Mouse (Mus musculus): ENCODE results near the gene Upf1. TPM values are rescaled to one million over a fixed set of nuclear protein-coding genes. Genes with fewer than 3 reads are reported as not detected.

The Upf1 gene
- polyA plus RNA-seq, 1 experiment from 2014 or later, result 10.5 TPM

- WGBS, result 31% methylated on average over 39 of the region's 41 CpGs
Observed at GRCm38 (mm10) chr8:70332070-70332877, 20.8 kb downstream of the Upf1 start.

GRCm38 (mm10) chr8:70331526-70331925, 21.6 kb downstream of the Upf1 start:
- peaks cover 2% of the 10 kb centered on the region; the same call in 1 of the 2 replicates for H3K27me3 ChIP-seq (ENCODE audit: control insufficient read depth, insufficient read depth, low read depth, low read length)
- H3K4me2 ChIP-seq (ENCODE audit: low read depth, low read length), result no peak overlapping the region
- 75% methylated on average over 19 of the region's 19 CpGs for WGBS
- ATAC-seq (ENCODE audit: low read depth), result no peak
- no peak overlapping the region for H3K9ac ChIP-seq (ENCODE audit: low read length)
- peaks cover 19% of the 10 kb centered on the region for H3K4me1 ChIP-seq (replicated peaks; ENCODE audit: control insufficient read depth, insufficient read depth, low read length)
- no peaks in the 10 kb centered on the region for H3K9me3 ChIP-seq (ENCODE audit: control insufficient read depth, low read length)
- H3K4me3 ChIP-seq (ENCODE audit: low read length), result no peak overlapping the region
- H3K36me3 ChIP-seq (ENCODE audit: control insufficient read depth, insufficient read depth, low read length), result peaks cover 51% of the 10 kb centered on the region
- no peak overlapping the region for H3K27ac ChIP-seq (ENCODE audit: low read length)

More at GRCm38 (mm10) chr8:70332070-70332877, 20.8 kb downstream of the Upf1 start:
- no peak overlapping the region for H3K9ac ChIP-seq (ENCODE audit: low read length)
- peaks cover 19% of the 10 kb centered on the region for H3K4me1 ChIP-seq (replicated peaks; ENCODE audit: control insufficient read depth, insufficient read depth, low read length)
- H3K27me3 ChIP-seq (ENCODE audit: control insufficient read depth, insufficient read depth, low read depth, low read length), result peaks cover 2% of the 10 kb centered on the region; the same call in 1 of the 2 replicates
- no peak overlapping the region for H3K4me2 ChIP-seq (ENCODE audit: low read depth, low read length)
- H3K9me3 ChIP-seq (ENCODE audit: control insufficient read depth, low read length), result no peaks in the 10 kb centered on the region
- ATAC-seq (ENCODE audit: low read depth), result peak; percentile 79
- peaks cover 58% of the 10 kb centered on the region for H3K36me3 ChIP-seq (ENCODE audit: control insufficient read depth, insufficient read depth, low read length)
- no peak overlapping the region for H3K4me3 ChIP-seq (ENCODE audit: low read length)
- H3K27ac ChIP-seq (ENCODE audit: low read length), result no peak overlapping the region

- WGBS, result 31% methylated on average over 51 of the region's 53 CpGs
- Histone ChIP-seq H3K4me3 (ENCODE audit: low read length) (peak overlapping the region; percentile 12; the same call in 1 of the 2 replicates), H3K27me3 (ENCODE audit: control insufficient read depth, insufficient read depth, low read depth, low read length) (peaks cover 2% of the 10 kb centered on the region; the same call in 1 of the 2 replicates), H3K4me2 (ENCODE audit: low read depth, low read length) (peak overlapping the region; percentile 39), H3K9ac (ENCODE audit: low read length) (peak overlapping the region; percentile 47; the same call in 1 of the 2 replicates), H3K4me1 (replicated peaks; ENCODE audit: control insufficient read depth, insufficient read depth, low read length) (peaks cover 19% of the 10 kb centered on the region), H3K27ac (ENCODE audit: low read length) (no peak overlapping the region), H3K9me3 (ENCODE audit: control insufficient read depth, low read length) (no peaks in the 10 kb centered on the region), H3K36me3 (ENCODE audit: control insufficient read depth, insufficient read depth, low read length) (peaks cover 44% of the 10 kb centered on the region)
- peak; percentile 86 for ATAC-seq (ENCODE audit: low read depth)
Observed at GRCm38 (mm10) chr8:70330741-70331364, 22.2 kb downstream of the Upf1 start.

- Histone ChIP-seq H3K9ac (ENCODE audit: low read length) (peak overlapping the region; percentile 47; the same call in 1 of the 2 replicates), H3K4me1 (replicated peaks; ENCODE audit: control insufficient read depth, insufficient read depth, low read length) (peaks cover 19% of the 10 kb centered on the region), H3K4me3 (ENCODE audit: low read length) (peak overlapping the region; percentile 12), H3K27ac (ENCODE audit: low read length) (no peak overlapping the region), H3K4me2 (ENCODE audit: low read depth, low read length) (peak overlapping the region; percentile 39), H3K36me3 (ENCODE audit: control insufficient read depth, insufficient read depth, low read length) (peaks cover 36% of the 10 kb centered on the region), H3K9me3 (ENCODE audit: control insufficient read depth, low read length) (no peaks in the 10 kb centered on the region), H3K27me3 (ENCODE audit: control insufficient read depth, insufficient read depth, low read depth, low read length) (peaks cover 2% of the 10 kb centered on the region; the same call in 1 of the 2 replicates)
- peak; percentile 47 for ATAC-seq (ENCODE audit: low read depth)
- 10% methylated on average over 45 of the region's 45 CpGs for WGBS
Observed at GRCm38 (mm10) chr8:70329835-70330740, 23.0 kb downstream of the Upf1 start.

- Histone ChIP-seq H3K9ac (ENCODE audit: low read length) (peak within 1 kb of the TSS; percentile 47; the same call in 1 of the 2 replicates), H3K4me3 (ENCODE audit: low read length) (peak within 1 kb of the TSS; percentile 12), H3K4me1 (replicated peaks; ENCODE audit: control insufficient read depth, insufficient read depth, low read length) (peaks cover 19% of the 10 kb centered on the region), H3K9me3 (ENCODE audit: control insufficient read depth, low read length) (no peaks in the 10 kb centered on the region), H3K36me3 (ENCODE audit: control insufficient read depth, insufficient read depth, low read length) (peaks cover 28% of the 10 kb centered on the region), H3K27ac (ENCODE audit: low read length) (no peak within 1 kb of the TSS), H3K4me2 (ENCODE audit: low read depth, low read length) (peak within 1 kb of the TSS; percentile 39), H3K27me3 (ENCODE audit: control insufficient read depth, insufficient read depth, low read depth, low read length) (peaks cover 2% of the 10 kb centered on the region; the same call in 1 of the 2 replicates)
- ATAC-seq (ENCODE audit: low read depth), result no peak
- 29% methylated on average over 14 of the region's 14 CpGs for WGBS
Observed at GRCm38 (mm10) chr8:70329124-70329834, 23.8 kb downstream of the Upf1 start, which contains the start of gene Gdf1. Gene Gdf1, plus strand, starts transcription at chr8:70329817.

- Histone ChIP-seq H3K4me2 (ENCODE audit: low read depth, low read length) (no peak overlapping the region), H3K27ac (ENCODE audit: low read length) (no peak overlapping the region), H3K36me3 (ENCODE audit: control insufficient read depth, insufficient read depth, low read length) (peaks cover 11% of the 10 kb centered on the region), H3K27me3 (ENCODE audit: control insufficient read depth, insufficient read depth, low read depth, low read length) (peaks cover 2% of the 10 kb centered on the region; the same call in 1 of the 2 replicates), H3K9me3 (ENCODE audit: control insufficient read depth, low read length) (no peaks in the 10 kb centered on the region), H3K4me1 (replicated peaks; ENCODE audit: control insufficient read depth, insufficient read depth, low read length) (peaks cover 19% of the 10 kb centered on the region), H3K4me3 (ENCODE audit: low read length) (no peak overlapping the region), H3K9ac (ENCODE audit: low read length) (no peak overlapping the region)
- WGBS, result 88% methylated on average over 6 of the region's 6 CpGs
- no peak for ATAC-seq (ENCODE audit: low read depth)
Observed at GRCm38 (mm10) chr8:70327512-70327911, 25.6 kb downstream of the Upf1 start.

- 90% methylated on average over 3 of the region's 3 CpGs for WGBS
- H3K36me3 ChIP-seq (ENCODE audit: control insufficient read depth, insufficient read depth, low read length), result no peaks in the 10 kb centered on the region
Observed at GRCm38 (mm10) chr8:70323716-70324115, 29.4 kb downstream of the Upf1 start.

GRCm38 (mm10) chr8:70317872-70318271, 35.2 kb downstream of the Upf1 start:
- 82% methylated on average over 5 of the region's 5 CpGs for WGBS
- no peak for ATAC-seq (ENCODE audit: low read depth)
- no peaks in the 10 kb centered on the region for H3K27me3 ChIP-seq (ENCODE audit: control insufficient read depth, insufficient read depth, low read depth, low read length)
- no peak overlapping the region for H3K4me3 ChIP-seq (ENCODE audit: low read length)
- H3K36me3 ChIP-seq (ENCODE audit: control insufficient read depth, insufficient read depth, low read length), result peaks cover 5% of the 10 kb centered on the region; the same call in 1 of the 2 replicates
- H3K4me1 ChIP-seq (replicated peaks; ENCODE audit: control insufficient read depth, insufficient read depth, low read length), result peaks cover 23% of the 10 kb centered on the region
- no peak overlapping the region for H3K4me2 ChIP-seq (ENCODE audit: low read depth, low read length)
- H3K9ac ChIP-seq (ENCODE audit: low read length), result no peak overlapping the region
- no peaks in the 10 kb centered on the region for H3K9me3 ChIP-seq (ENCODE audit: control insufficient read depth, low read length)
- no peak overlapping the region for H3K27ac ChIP-seq (ENCODE audit: low read length)

More at GRCm38 (mm10) chr8:70323716-70324115, 29.4 kb downstream of the Upf1 start:
- Histone ChIP-seq H3K9ac (ENCODE audit: low read length) (no peak overlapping the region), H3K27me3 (ENCODE audit: control insufficient read depth, insufficient read depth, low read depth, low read length) (no peaks in the 10 kb centered on the region), H3K4me3 (ENCODE audit: low read length) (no peak overlapping the region), H3K4me1 (replicated peaks; ENCODE audit: control insufficient read depth, insufficient read depth, low read length) (no peaks in the 10 kb centered on the region), H3K9me3 (ENCODE audit: control insufficient read depth, low read length) (no peaks in the 10 kb centered on the region), H3K4me2 (ENCODE audit: low read depth, low read length) (no peak overlapping the region), H3K27ac (ENCODE audit: low read length) (no peak overlapping the region)
- ATAC-seq (ENCODE audit: low read depth), result no peak
